Mouse (Mus musculus): Measurements from ENCODE around the gene Riiad1. TPM values are rescaled to one million over a fixed set of nuclear protein-coding genes. Genes with fewer than 3 reads are reported as not detected.

The Riiad1 gene
- 14.6 and 17.5 TPM in 2 replicates for polyA plus RNA-seq (2014; fragmentation: Nextera tagmentation; extraction: Ambion mirVana)

- no peak for ATAC-seq (ENCODE audit: low read depth)
- peaks cover 10% of the 10 kb centered on the region; the same call in 1 of the 2 replicates for H3K36me3 ChIP-seq (ENCODE audit: control insufficient read depth, insufficient read depth, low read length)
- peak within 1 kb of the TSS; percentile 88; the same call in 1 of the 2 replicates for H3K27ac ChIP-seq (ENCODE audit: low read depth, low read length)
- no peaks in the 10 kb centered on the region; the same call in 1 of the 2 replicates for H3K27me3 ChIP-seq (ENCODE audit: control insufficient read depth, insufficient read depth, low read length)
- H3K9me3 ChIP-seq (ENCODE audit: control insufficient read depth, low read length), result no peaks in the 10 kb centered on the region
- H3K4me1 ChIP-seq (ENCODE audit: control insufficient read depth, insufficient read depth, low read length), result peaks cover 52% of the 10 kb centered on the region
- peak within 1 kb of the TSS; percentile 88 for H3K9ac ChIP-seq (replicated peaks; ENCODE audit: low read depth, low read length)
- H3K4me3 ChIP-seq (ENCODE audit: low read depth, low read length), result peak within 1 kb of the TSS; percentile 63
- peak within 1 kb of the TSS; percentile 57 for H3K4me2 ChIP-seq (ENCODE audit: low read depth, low read length)
- 8% methylated on average over 16 of the region's 16 CpGs for WGBS
Measured at GRCm38 (mm10) chr3:94480291-94480884, at the start of gene Riiad1. Riiad1 (minus strand) TSS chr3:94480341.

DNA sequence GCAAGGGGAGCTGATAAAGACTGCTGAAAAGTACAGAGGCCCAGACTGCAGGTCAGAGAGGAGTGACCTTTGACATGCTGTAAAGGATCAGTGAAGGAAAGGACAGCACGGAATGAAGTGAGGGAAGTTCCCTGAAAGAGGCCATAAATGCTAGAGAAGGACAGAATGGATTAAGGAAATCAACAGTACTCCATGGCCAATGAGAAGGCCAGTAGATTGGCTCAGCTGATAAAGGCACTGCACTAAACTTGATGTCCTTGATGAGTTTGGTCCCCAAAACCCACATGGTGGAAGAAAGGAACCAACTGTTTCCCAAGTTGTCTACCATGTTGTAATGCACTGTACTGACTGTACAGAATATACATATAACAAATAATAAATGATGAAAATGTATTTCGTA lies 46.6 kb upstream of the Riiad1 start:
- H3K9ac ChIP-seq (replicated peaks; ENCODE audit: low read depth, low read length), result no peak overlapping the region
- H3K27ac ChIP-seq (ENCODE audit: low read depth, low read length), result no peak overlapping the region
- no peak for ATAC-seq (ENCODE audit: low read depth)
- no peak overlapping the region for H3K4me3 ChIP-seq (ENCODE audit: low read depth, low read length)
- H3K27me3 ChIP-seq (ENCODE audit: control insufficient read depth, insufficient read depth, low read length), result no peaks in the 10 kb centered on the region
- peaks cover 10% of the 10 kb centered on the region for H3K36me3 ChIP-seq (ENCODE audit: control insufficient read depth, insufficient read depth, low read length)
- no peaks in the 10 kb centered on the region for H3K4me1 ChIP-seq (ENCODE audit: control insufficient read depth, insufficient read depth, low read length)
- no peaks in the 10 kb centered on the region for H3K9me3 ChIP-seq (ENCODE audit: control insufficient read depth, low read length)
- WGBS, result 62% methylated on average over 2 of the region's 2 CpGs
- H3K4me2 ChIP-seq (ENCODE audit: low read depth, low read length), result no peak overlapping the region

- H3K4me2 ChIP-seq (ENCODE audit: low read depth, low read length), result no peak overlapping the region
- H3K4me3 ChIP-seq (ENCODE audit: low read depth, low read length), result no peak overlapping the region
- ATAC-seq (ENCODE audit: low read depth), result no peak
- H3K9me3 ChIP-seq (ENCODE audit: control insufficient read depth, low read length), result no peaks in the 10 kb centered on the region
- peaks cover 14% of the 10 kb centered on the region; the same call in 1 of the 2 replicates for H3K36me3 ChIP-seq (ENCODE audit: control insufficient read depth, insufficient read depth, low read length)
- H3K9ac ChIP-seq (replicated peaks; ENCODE audit: low read depth, low read length), result no peak overlapping the region
- no peaks in the 10 kb centered on the region for H3K4me1 ChIP-seq (ENCODE audit: control insufficient read depth, insufficient read depth, low read length)
- H3K27ac ChIP-seq (ENCODE audit: low read depth, low read length), result no peak overlapping the region
- WGBS, result 93% methylated on average over 1 of the region's 1 CpGs
- H3K27me3 ChIP-seq (ENCODE audit: control insufficient read depth, insufficient read depth, low read length), result no peaks in the 10 kb centered on the region
Measured at GRCm38 (mm10) chr3:94506664-94507063, 26.5 kb upstream of the Riiad1 start.

- H3K4me3 ChIP-seq (ENCODE audit: low read depth, low read length), result no peak overlapping the region
- no peak overlapping the region for H3K9ac ChIP-seq (replicated peaks; ENCODE audit: low read depth, low read length)
- peaks cover 4% of the 10 kb centered on the region; the same call in 1 of the 2 replicates for H3K36me3 ChIP-seq (ENCODE audit: control insufficient read depth, insufficient read depth, low read length)
- no peak overlapping the region for H3K27ac ChIP-seq (ENCODE audit: low read depth, low read length)
- 75% methylated on average over 3 of the region's 3 CpGs for WGBS
- H3K27me3 ChIP-seq (ENCODE audit: control insufficient read depth, insufficient read depth, low read length), result no peaks in the 10 kb centered on the region
- H3K4me2 ChIP-seq (ENCODE audit: low read depth, low read length), result no peak overlapping the region
- no peaks in the 10 kb centered on the region for H3K9me3 ChIP-seq (ENCODE audit: control insufficient read depth, low read length)
- H3K4me1 ChIP-seq (ENCODE audit: control insufficient read depth, insufficient read depth, low read length), result no peaks in the 10 kb centered on the region
- ATAC-seq (ENCODE audit: low read depth), result peak; percentile 45; the same call in 1 of the 2 replicates
Measured at GRCm38 (mm10) chr3:94502243-94502642, 22.1 kb upstream of the Riiad1 start.

GRCm38 (mm10) chr3:94497162-94497561 lies 17.0 kb upstream of the Riiad1 start:
- no peak overlapping the region for H3K4me3 ChIP-seq (ENCODE audit: low read depth, low read length)
- no peak overlapping the region for H3K9ac ChIP-seq (replicated peaks; ENCODE audit: low read depth, low read length)
- H3K27me3 ChIP-seq (ENCODE audit: control insufficient read depth, insufficient read depth, low read length), result no peaks in the 10 kb centered on the region
- H3K4me1 ChIP-seq (ENCODE audit: control insufficient read depth, insufficient read depth, low read length), result no peaks in the 10 kb centered on the region
- ATAC-seq (ENCODE audit: low read depth), result no peak
- H3K36me3 ChIP-seq (ENCODE audit: control insufficient read depth, insufficient read depth, low read length), result peaks cover 4% of the 10 kb centered on the region; the same call in 1 of the 2 replicates
- H3K27ac ChIP-seq (ENCODE audit: low read depth, low read length), result no peak overlapping the region
- no peak overlapping the region for H3K4me2 ChIP-seq (ENCODE audit: low read depth, low read length)
- H3K9me3 ChIP-seq (ENCODE audit: control insufficient read depth, low read length), result no peaks in the 10 kb centered on the region
- 71% methylated on average over 4 of the region's 4 CpGs for WGBS

DNA sequence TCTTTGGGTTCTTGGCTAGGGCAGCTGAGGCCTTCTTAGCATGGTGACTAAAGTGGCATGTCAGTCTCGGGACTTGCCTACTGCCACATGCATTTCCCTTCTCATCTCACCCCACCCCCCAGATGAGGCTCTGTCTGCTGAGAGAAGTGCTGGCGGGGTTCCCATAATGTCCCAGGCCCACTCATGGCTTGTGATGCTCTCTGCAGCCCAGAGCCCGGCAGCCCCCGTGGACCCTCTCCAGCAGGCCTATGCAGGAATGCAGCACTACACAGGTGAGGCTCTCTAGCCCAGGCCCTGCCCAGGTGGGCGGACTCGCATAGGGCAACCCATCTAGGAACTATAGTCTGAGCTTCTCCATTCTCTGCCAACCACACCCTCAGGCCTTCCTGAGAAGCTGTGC lies 7.4 kb upstream of the Riiad1 start:
- Histone ChIP-seq H3K27me3 (ENCODE audit: control insufficient read depth, insufficient read depth, low read length) (no peaks in the 10 kb centered on the region), H3K4me2 (ENCODE audit: low read depth, low read length) (no peak overlapping the region), H3K9me3 (ENCODE audit: control insufficient read depth, low read length) (no peaks in the 10 kb centered on the region), H3K27ac (ENCODE audit: low read depth, low read length) (peak overlapping the region; percentile 10; the same call in 1 of the 2 replicates), H3K36me3 (ENCODE audit: control insufficient read depth, insufficient read depth, low read length) (peaks cover 35% of the 10 kb centered on the region), H3K4me1 (ENCODE audit: control insufficient read depth, insufficient read depth, low read length) (peaks cover 36% of the 10 kb centered on the region), H3K9ac (replicated peaks; ENCODE audit: low read depth, low read length) (no peak overlapping the region), H3K4me3 (ENCODE audit: low read depth, low read length) (no peak overlapping the region)
- WGBS, result 71% methylated on average over 6 of the region's 6 CpGs
- no peak for ATAC-seq (ENCODE audit: low read depth)

DNA sequence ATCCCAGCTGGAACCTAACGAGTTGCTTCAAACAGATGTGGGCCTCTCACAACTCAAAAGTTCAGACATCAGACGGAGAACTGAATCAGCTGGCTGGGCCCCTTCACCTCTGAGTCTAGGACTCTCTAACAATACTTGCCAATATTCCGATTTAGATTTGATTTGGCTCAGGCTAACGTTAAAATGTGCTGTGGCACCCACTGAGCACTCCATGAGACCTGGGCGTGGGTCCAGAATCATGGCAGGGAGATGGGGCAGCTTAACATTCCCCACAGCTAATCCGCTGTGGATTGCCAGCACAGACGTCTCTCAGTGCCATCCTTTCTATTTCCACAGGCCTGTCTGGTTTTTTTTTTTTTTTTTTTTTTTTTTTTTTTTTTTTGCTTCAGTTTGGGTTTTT lies 5.8 kb upstream of the Riiad1 start:
- ATAC-seq (ENCODE audit: low read depth), result no peak
- no peak overlapping the region for H3K27ac ChIP-seq (ENCODE audit: low read depth, low read length)
- peaks cover 36% of the 10 kb centered on the region for H3K36me3 ChIP-seq (ENCODE audit: control insufficient read depth, insufficient read depth, low read length)
- H3K4me3 ChIP-seq (ENCODE audit: low read depth, low read length), result no peak overlapping the region
- H3K4me2 ChIP-seq (ENCODE audit: low read depth, low read length), result no peak overlapping the region
- 58% methylated on average over 7 of the region's 7 CpGs for WGBS
- H3K27me3 ChIP-seq (ENCODE audit: control insufficient read depth, insufficient read depth, low read length), result no peaks in the 10 kb centered on the region
- no peak overlapping the region for H3K9ac ChIP-seq (replicated peaks; ENCODE audit: low read depth, low read length)
- peaks cover 45% of the 10 kb centered on the region for H3K4me1 ChIP-seq (ENCODE audit: control insufficient read depth, insufficient read depth, low read length)
- no peaks in the 10 kb centered on the region for H3K9me3 ChIP-seq (ENCODE audit: control insufficient read depth, low read length)

DNA sequence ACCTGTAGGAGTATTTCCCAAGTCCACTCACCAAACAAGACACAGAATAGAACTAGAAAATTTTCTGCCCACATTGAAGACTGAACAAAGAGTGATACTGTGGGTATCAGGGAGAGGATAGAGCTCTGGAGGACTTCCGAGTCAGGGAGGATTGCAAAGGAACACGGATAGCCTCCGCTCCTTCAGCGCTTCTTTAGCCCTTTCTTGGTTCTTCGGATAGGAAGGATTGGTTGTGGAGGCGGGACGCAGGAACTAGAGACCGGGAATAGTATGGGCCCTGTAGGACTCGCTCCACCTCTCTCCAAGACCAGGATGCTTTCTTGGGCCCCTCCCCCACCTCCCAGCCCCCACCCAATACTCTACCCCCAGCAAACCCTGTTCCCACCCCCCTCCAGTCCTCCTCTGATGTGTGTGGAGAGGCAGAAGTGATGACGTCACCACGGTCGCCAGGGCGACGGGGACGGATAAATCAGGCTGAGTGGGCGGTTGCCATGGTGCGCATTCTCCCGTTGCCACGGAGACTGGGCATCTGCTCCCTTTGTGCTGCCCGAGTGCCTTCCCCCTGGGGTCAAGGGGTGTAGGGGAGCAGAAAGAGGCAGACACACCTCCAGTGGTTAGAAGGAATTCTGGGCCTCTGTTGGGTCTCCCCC lies 3.8 kb upstream of the Riiad1 start:
- WGBS, result 7% methylated on average over 20 of the region's 20 CpGs
- Histone ChIP-seq H3K27me3 (ENCODE audit: control insufficient read depth, insufficient read depth, low read length) (no peaks in the 10 kb centered on the region), H3K27ac (ENCODE audit: low read depth, low read length) (peak overlapping the region; percentile 83), H3K36me3 (ENCODE audit: control insufficient read depth, insufficient read depth, low read length) (peaks cover 32% of the 10 kb centered on the region), H3K4me2 (ENCODE audit: low read depth, low read length) (peak overlapping the region; percentile 48), H3K9ac (replicated peaks; ENCODE audit: low read depth, low read length) (0 out of 2 replicates have a peak overlapping the region, but pooled peaks have one; percentile 2), H3K9me3 (ENCODE audit: control insufficient read depth, low read length) (no peaks in the 10 kb centered on the region), H3K4me1 (ENCODE audit: control insufficient read depth, insufficient read depth, low read length) (peaks cover 57% of the 10 kb centered on the region), H3K4me3 (ENCODE audit: low read depth, low read length) (peak overlapping the region; percentile 9; the same call in 1 of the 2 replicates)
- ATAC-seq (ENCODE audit: low read depth), result peak; percentile 90

GRCm38 (mm10) chr3:94482764-94483385 lies 2.7 kb upstream of the Riiad1 start:
- no peak for ATAC-seq (ENCODE audit: low read depth)
- H3K4me2 ChIP-seq (ENCODE audit: low read depth, low read length), result no peak overlapping the region; the same call in 1 of the 2 replicates
- peaks cover 57% of the 10 kb centered on the region for H3K4me1 ChIP-seq (ENCODE audit: control insufficient read depth, insufficient read depth, low read length)
- no peak overlapping the region for H3K27ac ChIP-seq (ENCODE audit: low read depth, low read length)
- no peak overlapping the region for H3K9ac ChIP-seq (replicated peaks; ENCODE audit: low read depth, low read length)
- H3K4me3 ChIP-seq (ENCODE audit: low read depth, low read length), result no peak overlapping the region
- H3K9me3 ChIP-seq (ENCODE audit: control insufficient read depth, low read length), result no peaks in the 10 kb centered on the region
- peaks cover 26% of the 10 kb centered on the region for H3K36me3 ChIP-seq (ENCODE audit: control insufficient read depth, insufficient read depth, low read length)
- WGBS, result 89% methylated on average over 17 of the region's 17 CpGs
- no peaks in the 10 kb centered on the region; the same call in 1 of the 2 replicates for H3K27me3 ChIP-seq (ENCODE audit: control insufficient read depth, insufficient read depth, low read length)

Data from neural tube, embryonic 14.5 days (tissue).